Mouse (Mus musculus) heart, embryonic 12.5 days (tissue): ENCODE data around the gene Son. TPM values are rescaled to one million over a fixed set of nuclear protein-coding genes. Genes with fewer than 3 reads are reported as not detected.

ENCODE experiments used
- ATAC-seq: fragments of 200-750 bp; cut with Nextera tagmentation; 2 replicates; pipeline ENCODE4 v1.8.0; 2017; ENCODE audit warnings: moderate TSS enrichment, moderate library complexity; ENCODE audit not compliant: insufficient number of reproducible peaks, low FRiP score
- H3K27ac ChIP-seq: fragments of 300-500 bp; sonication (generic); 2 replicates; pipeline ENCODE4 v1.5.1; 2016; ENCODE audit warnings: mild to moderate bottlenecking, moderate library complexity; ENCODE audit not compliant: poor library complexity, severe bottlenecking
- H3K27me3 ChIP-seq: fragments of 300-500 bp; sonication (generic); replicated peaks from 2 replicates; pipeline ENCODE4 v1.6.1; 2016; ENCODE audit warnings: mild to moderate bottlenecking, moderate library complexity
- H3K36me3 ChIP-seq: fragments of 300-500 bp; sonication (generic); 2 replicates; pipeline ENCODE4 v1.6.1; 2016; ENCODE audit warnings: mild to moderate bottlenecking, moderate library complexity
- H3K4me1 ChIP-seq: fragments of 300-500 bp; sonication (generic); replicated peaks from 2 replicates; pipeline ENCODE4 v1.6.1; 2016; ENCODE audit warnings: mild to moderate bottlenecking
- H3K4me2 ChIP-seq: fragments of 300-500 bp; sonication (generic); 2 replicates; pipeline ENCODE4 v1.6.1; 2016; ENCODE audit warnings: mild to moderate bottlenecking, moderate library complexity
- H3K4me3 ChIP-seq: fragments of 300-500 bp; sonication (generic); 2 replicates; pipeline ENCODE4 v1.5.1; 2016; ENCODE audit warnings: mild to moderate bottlenecking
- H3K9ac ChIP-seq: fragments of 300-500 bp; sonication (generic); 2 replicates; pipeline ENCODE4 v1.6.1; 2016; ENCODE audit warnings: mild to moderate bottlenecking, moderate library complexity
- H3K9me3 ChIP-seq: fragments of 300-500 bp; sonication (generic); replicated peaks from 2 replicates; pipeline ENCODE4 v1.6.1; 2016; ENCODE audit warnings: mild to moderate bottlenecking, moderate library complexity
- WGBS: fragments of 180-500 bp; shearing (Covaris S2); methylation state at CpG from one replicate; pipeline ENCODE4 v1.1.7; 2016; 5-methylcytosine and 5-hydroxymethylcytosine counted together
- polyA plus RNA-seq: library from polyadenylated mRNA; unstranded; fragments of >200 nt; fragmentation: Nextera tagmentation; extraction: Ambion mirVana; gene quantifications from 2 replicates; pipeline ENCODE4 v1.2.1, GENCODE M21; 2016

The Son gene
- polyA plus RNA-seq: 97.8 and 103 TPM in 2 replicates

GRCm38 (mm10) chr16:91647461-91648219 is at the start of gene Son:
Gene Son, plus strand, starts transcription at chr16:91647506.
- Histone ChIP-seq H3K4me3 (peak within 1 kb of the TSS; percentile 87), H3K4me1 (peaks cover 12% of the 10 kb centered on the region), H3K36me3 (peaks cover 23% of the 10 kb centered on the region), H3K9me3 (no peaks in the 10 kb centered on the region), H3K27me3 (no peaks in the 10 kb centered on the region), H3K4me2 (peak within 1 kb of the TSS; percentile 93), H3K9ac (peak within 1 kb of the TSS; percentile 95), H3K27ac (peak within 1 kb of the TSS; percentile 99)
- ATAC-seq: peak; percentile 95
- WGBS: under 1% methylated on average over 70 of the region's 70 CpGs

- Histone ChIP-seq H3K4me1 (peaks cover 10% of the 10 kb centered on the region; the same call in 1 of the 2 replicates), H3K4me2 (peak within 1 kb of the TSS; percentile 91), H3K27ac (peak within 1 kb of the TSS; percentile 58), H3K9me3 (no peaks in the 10 kb centered on the region), H3K27me3 (0 out of 2 replicates have a peak, but pooled peaks cover 3% of the 10 kb centered on the region), H3K9ac (peak within 1 kb of the TSS; percentile 87), H3K36me3 (0 out of 2 replicates have a peak, but pooled peaks cover 2% of the 10 kb centered on the region), H3K4me3 (peak within 1 kb of the TSS; percentile 87)
- under 1% methylated on average over 34 of the region's 34 CpGs for WGBS
- ATAC-seq: peak; percentile 100
Measured at GRCm38 (mm10) chr16:91597672-91598010, 49.7 kb upstream of the Son start, which contains the start of gene Tmem50b. Gene Tmem50b, minus strand, starts transcription at chr16:91597800.

GRCm38 (mm10) chr16:91599242-91599641 is 48.1 kb upstream of the Son start:
- no peak overlapping the region for H3K4me3 ChIP-seq
- 0 out of 2 replicates have a peak, but pooled peaks cover 3% of the 10 kb centered on the region for H3K27me3 ChIP-seq
- ATAC-seq: no peak
- no peak overlapping the region for H3K4me2 ChIP-seq
- H3K9me3 ChIP-seq: no peaks in the 10 kb centered on the region
- H3K27ac ChIP-seq: no peak overlapping the region
- no peak overlapping the region for H3K9ac ChIP-seq
- H3K4me1 ChIP-seq: peaks cover 8% of the 10 kb centered on the region; the same call in 1 of the 2 replicates
- 0 out of 2 replicates have a peak, but pooled peaks cover 2% of the 10 kb centered on the region for H3K36me3 ChIP-seq

- H3K4me1 ChIP-seq: peaks cover 8% of the 10 kb centered on the region; the same call in 1 of the 2 replicates
- H3K27me3 ChIP-seq: 0 out of 2 replicates have a peak, but pooled peaks cover 3% of the 10 kb centered on the region
- H3K27ac ChIP-seq: no peak overlapping the region
- no peak overlapping the region for H3K9ac ChIP-seq
- no peaks in the 10 kb centered on the region for H3K36me3 ChIP-seq
- H3K9me3 ChIP-seq: no peaks in the 10 kb centered on the region
- H3K4me2 ChIP-seq: no peak overlapping the region
- ATAC-seq: no peak
- no peak overlapping the region for H3K4me3 ChIP-seq
- WGBS: 74% methylated on average over 4 of the region's 4 CpGs
Measured at GRCm38 (mm10) chr16:91601081-91601480, 46.2 kb upstream of the Son start.

- H3K9ac ChIP-seq: no peak overlapping the region
- no peak overlapping the region for H3K4me3 ChIP-seq
- H3K36me3 ChIP-seq: no peaks in the 10 kb centered on the region
- ATAC-seq: no peak
- no peak overlapping the region for H3K27ac ChIP-seq
- WGBS: 67% methylated on average over 9 of the region's 9 CpGs
- H3K4me2 ChIP-seq: no peak overlapping the region
- H3K4me1 ChIP-seq: peaks cover 4% of the 10 kb centered on the region; the same call in 1 of the 2 replicates
- 0 out of 2 replicates have a peak, but pooled peaks cover 3% of the 10 kb centered on the region for H3K27me3 ChIP-seq
- no peaks in the 10 kb centered on the region for H3K9me3 ChIP-seq
Measured at GRCm38 (mm10) chr16:91601693-91602092, 45.6 kb upstream of the Son start.

GRCm38 (mm10) chr16:91605156-91605555 is 42.1 kb upstream of the Son start:
- Histone ChIP-seq H3K27ac (no peak overlapping the region), H3K4me2 (no peak overlapping the region), H3K4me1 (no peaks in the 10 kb centered on the region), H3K4me3 (no peak overlapping the region), H3K9ac (no peak overlapping the region), H3K27me3 (no peaks in the 10 kb centered on the region), H3K9me3 (no peaks in the 10 kb centered on the region), H3K36me3 (no peaks in the 10 kb centered on the region)
- no peak for ATAC-seq
- WGBS: 73% methylated on average over 6 of the region's 6 CpGs

- no peaks in the 10 kb centered on the region for H3K36me3 ChIP-seq
- H3K9me3 ChIP-seq: no peaks in the 10 kb centered on the region
- H3K4me1 ChIP-seq: no peaks in the 10 kb centered on the region
- H3K27me3 ChIP-seq: no peaks in the 10 kb centered on the region
- 83% methylated on average over 8 of the region's 8 CpGs for WGBS
- H3K4me3 ChIP-seq: no peak overlapping the region
- no peak overlapping the region for H3K27ac ChIP-seq
- no peak overlapping the region for H3K4me2 ChIP-seq
- no peak overlapping the region for H3K9ac ChIP-seq
- no peak for ATAC-seq
Measured at GRCm38 (mm10) chr16:91606958-91607357, 40.3 kb upstream of the Son start.

GRCm38 (mm10) chr16:91609501-91610245 is 37.6 kb upstream of the Son start:
- no peak for ATAC-seq
- 71% methylated on average over 9 of the region's 9 CpGs for WGBS
- H3K27me3 ChIP-seq: no peaks in the 10 kb centered on the region
- H3K9me3 ChIP-seq: no peaks in the 10 kb centered on the region
- peaks cover 9% of the 10 kb centered on the region for H3K4me1 ChIP-seq
- no peak overlapping the region for H3K27ac ChIP-seq
- H3K4me3 ChIP-seq: no peak overlapping the region
- no peak overlapping the region for H3K9ac ChIP-seq
- no peaks in the 10 kb centered on the region for H3K36me3 ChIP-seq
- H3K4me2 ChIP-seq: no peak overlapping the region

- Histone ChIP-seq H3K27me3 (no peaks in the 10 kb centered on the region), H3K36me3 (no peaks in the 10 kb centered on the region), H3K4me2 (no peak overlapping the region), H3K4me3 (no peak overlapping the region), H3K9ac (no peak overlapping the region), H3K4me1 (peaks cover 9% of the 10 kb centered on the region), H3K9me3 (no peaks in the 10 kb centered on the region), H3K27ac (no peak overlapping the region)
- ATAC-seq: no peak
- WGBS: 66% methylated on average over 11 of the region's 11 CpGs
Measured at GRCm38 (mm10) chr16:91611248-91611647, 36.1 kb upstream of the Son start.

- Histone ChIP-seq H3K27ac (no peak overlapping the region), H3K9me3 (no peaks in the 10 kb centered on the region), H3K36me3 (no peaks in the 10 kb centered on the region), H3K4me2 (no peak overlapping the region), H3K9ac (no peak overlapping the region), H3K4me1 (peaks cover 9% of the 10 kb centered on the region), H3K4me3 (no peak overlapping the region), H3K27me3 (no peaks in the 10 kb centered on the region)
- WGBS: 57% methylated on average over 5 of the region's 5 CpGs
- no peak for ATAC-seq
Measured at GRCm38 (mm10) chr16:91612525-91612924, 34.8 kb upstream of the Son start.

- no peak for ATAC-seq
- Histone ChIP-seq H3K9ac (no peak overlapping the region), H3K9me3 (no peaks in the 10 kb centered on the region), H3K4me3 (no peak overlapping the region), H3K4me1 (peaks cover 9% of the 10 kb centered on the region), H3K27ac (no peak overlapping the region), H3K27me3 (no peaks in the 10 kb centered on the region), H3K36me3 (no peaks in the 10 kb centered on the region), H3K4me2 (no peak overlapping the region)
- WGBS: 78% methylated on average over 6 of the region's 6 CpGs
Measured at GRCm38 (mm10) chr16:91614552-91614951, 32.8 kb upstream of the Son start.
